Mouse (Mus musculus): ENCODE data around the gene Smoc2. TPM values are rescaled to one million over a fixed set of nuclear protein-coding genes. Genes with fewer than 3 reads are reported as not detected.

Smoc2 gene
- polyA plus RNA-seq, 1 experiment: 24.6 TPM

- H3K36me3 ChIP-seq (ENCODE audit: control insufficient read depth, insufficient read depth, low read length): no peaks in the 10 kb centered on the region
- H3K4me3 ChIP-seq (ENCODE audit: control insufficient read depth, low read depth, low read length): no peak overlapping the region
- TF ChIP-seq POLR2A (IDR thresholded peaks at IDR 0.05; ENCODE audit: control insufficient read depth, low read depth, low read length) (no peak), CTCF (IDR thresholded peaks at IDR 0.05; ENCODE audit: control insufficient read depth, insufficient read depth, insufficient replicate concordance, low read depth, low read length) (no peak)
Measured at GRCm38 (mm10) chr17:14383981-14384380, 104.7 kb downstream of the Smoc2 start.

DNA sequence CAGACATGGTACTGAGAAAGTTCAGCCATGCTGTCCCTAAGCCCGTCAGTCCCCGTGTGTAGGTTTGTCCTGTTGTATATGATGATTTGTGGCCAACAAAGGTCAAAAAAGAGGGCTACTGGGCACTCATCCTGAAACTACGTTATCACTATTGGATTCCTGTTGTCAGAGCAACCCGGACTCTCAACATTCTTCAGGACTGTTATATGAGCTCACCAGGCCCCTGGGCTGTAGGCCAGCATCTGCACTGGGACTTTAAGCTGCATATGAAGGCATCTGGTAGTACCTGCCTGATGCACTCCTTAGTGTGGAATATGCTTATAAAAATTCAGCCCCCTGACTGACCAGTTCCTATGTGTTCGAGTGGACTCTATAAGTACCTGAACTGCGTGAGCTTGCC, 105.7 kb downstream of the Smoc2 start:
- no peaks in the 10 kb centered on the region for H3K36me3 ChIP-seq (ENCODE audit: control insufficient read depth, insufficient read depth, low read length)
- no peaks in the 10 kb centered on the region for H3K4me1 ChIP-seq (ENCODE audit: control insufficient read depth, insufficient read depth, low read length)
- no peak overlapping the region for H3K4me3 ChIP-seq (ENCODE audit: control insufficient read depth, low read depth, low read length)
- no peaks in the 10 kb centered on the region for H3K27me3 ChIP-seq (ENCODE audit: control insufficient read depth, insufficient read depth, low read length)
- no peak for TF ChIP-seq POLR2A (IDR thresholded peaks at IDR 0.05; ENCODE audit: control insufficient read depth, low read depth, low read length)
- no peak for TF ChIP-seq CTCF (IDR thresholded peaks at IDR 0.05; ENCODE audit: control insufficient read depth, insufficient read depth, insufficient replicate concordance, low read depth, low read length)
- H3K27ac ChIP-seq (ENCODE audit: control insufficient read depth, insufficient read depth, low read depth, low read length): no peak overlapping the region

More at GRCm38 (mm10) chr17:14383981-14384380, 104.7 kb downstream of the Smoc2 start:
- no peaks in the 10 kb centered on the region for H3K27me3 ChIP-seq (ENCODE audit: control insufficient read depth, insufficient read depth, low read length)
- H3K27ac ChIP-seq (ENCODE audit: control insufficient read depth, insufficient read depth, low read depth, low read length): no peak overlapping the region
- H3K4me1 ChIP-seq (ENCODE audit: control insufficient read depth, insufficient read depth, low read length): no peaks in the 10 kb centered on the region

GRCm38 (mm10) chr17:14387261-14387660, 108.0 kb downstream of the Smoc2 start:
- Histone ChIP-seq H3K27me3 (ENCODE audit: control insufficient read depth, insufficient read depth, low read length) (no peaks in the 10 kb centered on the region), H3K36me3 (ENCODE audit: control insufficient read depth, insufficient read depth, low read length) (no peaks in the 10 kb centered on the region), H3K4me1 (ENCODE audit: control insufficient read depth, insufficient read depth, low read length) (no peaks in the 10 kb centered on the region), H3K4me3 (ENCODE audit: control insufficient read depth, low read depth, low read length) (no peak overlapping the region), H3K27ac (ENCODE audit: control insufficient read depth, insufficient read depth, low read depth, low read length) (no peak overlapping the region)
- no peak for TF ChIP-seq POLR2A (IDR thresholded peaks at IDR 0.05; ENCODE audit: control insufficient read depth, low read depth, low read length)
- TF ChIP-seq CTCF (IDR thresholded peaks at IDR 0.05; ENCODE audit: control insufficient read depth, insufficient read depth, insufficient replicate concordance, low read depth, low read length): no peak

DNA sequence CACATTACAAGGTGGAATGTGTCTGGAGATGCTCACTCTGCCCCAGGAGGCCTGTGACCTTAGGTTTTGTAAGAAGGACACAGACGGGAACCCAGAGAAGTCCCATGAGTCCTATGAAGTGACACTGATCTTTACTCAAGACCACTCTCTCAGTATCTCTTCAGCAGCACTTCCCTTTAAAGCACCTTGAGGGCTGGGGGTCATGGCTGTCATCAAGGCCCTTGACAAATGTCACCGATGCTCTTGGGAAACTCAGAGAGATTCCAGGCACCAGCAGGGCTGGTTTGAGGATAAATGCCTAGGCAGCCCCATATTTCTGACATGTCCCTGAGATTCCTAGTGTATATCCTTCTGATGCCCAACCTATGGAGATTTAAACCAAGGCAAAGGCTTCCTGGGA, 113.1 kb downstream of the Smoc2 start:
- no peak overlapping the region for H3K27ac ChIP-seq (ENCODE audit: control insufficient read depth, insufficient read depth, low read depth, low read length)
- no peaks in the 10 kb centered on the region for H3K27me3 ChIP-seq (ENCODE audit: control insufficient read depth, insufficient read depth, low read length)
- no peaks in the 10 kb centered on the region for H3K36me3 ChIP-seq (ENCODE audit: control insufficient read depth, insufficient read depth, low read length)
- H3K4me3 ChIP-seq (ENCODE audit: control insufficient read depth, low read depth, low read length): no peak overlapping the region
- no peak for TF ChIP-seq CTCF (IDR thresholded peaks at IDR 0.05; ENCODE audit: control insufficient read depth, insufficient read depth, insufficient replicate concordance, low read depth, low read length)
- no peak for TF ChIP-seq POLR2A (IDR thresholded peaks at IDR 0.05; ENCODE audit: control insufficient read depth, low read depth, low read length)
- no peaks in the 10 kb centered on the region for H3K4me1 ChIP-seq (ENCODE audit: control insufficient read depth, insufficient read depth, low read length)

GRCm38 (mm10) chr17:14394861-14395260, 115.6 kb downstream of the Smoc2 start:
- H3K36me3 ChIP-seq (ENCODE audit: control insufficient read depth, insufficient read depth, low read length): no peaks in the 10 kb centered on the region
- H3K4me3 ChIP-seq (ENCODE audit: control insufficient read depth, low read depth, low read length): no peak overlapping the region
- no peaks in the 10 kb centered on the region for H3K27me3 ChIP-seq (ENCODE audit: control insufficient read depth, insufficient read depth, low read length)
- H3K27ac ChIP-seq (ENCODE audit: control insufficient read depth, insufficient read depth, low read depth, low read length): no peak overlapping the region
- TF ChIP-seq POLR2A (IDR thresholded peaks at IDR 0.05; ENCODE audit: control insufficient read depth, low read depth, low read length): no peak
- TF ChIP-seq CTCF (IDR thresholded peaks at IDR 0.05; ENCODE audit: control insufficient read depth, insufficient read depth, insufficient replicate concordance, low read depth, low read length): no peak
- H3K4me1 ChIP-seq (ENCODE audit: control insufficient read depth, insufficient read depth, low read length): no peaks in the 10 kb centered on the region

- no peaks in the 10 kb centered on the region for H3K36me3 ChIP-seq (ENCODE audit: control insufficient read depth, insufficient read depth, low read length)
- H3K27me3 ChIP-seq (ENCODE audit: control insufficient read depth, insufficient read depth, low read length): no peaks in the 10 kb centered on the region
- peaks cover 5% of the 10 kb centered on the region; the same call in 1 of the 2 replicates for H3K4me1 ChIP-seq (ENCODE audit: control insufficient read depth, insufficient read depth, low read length)
- no peak for TF ChIP-seq POLR2A (IDR thresholded peaks at IDR 0.05; ENCODE audit: control insufficient read depth, low read depth, low read length)
- TF ChIP-seq CTCF (IDR thresholded peaks at IDR 0.05; ENCODE audit: control insufficient read depth, insufficient read depth, insufficient replicate concordance, low read depth, low read length): no peak
- no peak overlapping the region for H3K4me3 ChIP-seq (ENCODE audit: control insufficient read depth, low read depth, low read length)
- no peak overlapping the region for H3K27ac ChIP-seq (ENCODE audit: control insufficient read depth, insufficient read depth, low read depth, low read length)
Measured at GRCm38 (mm10) chr17:14397456-14397855, 118.2 kb downstream of the Smoc2 start.

- no peak overlapping the region for H3K27ac ChIP-seq (ENCODE audit: control insufficient read depth, insufficient read depth, low read depth, low read length)
Measured at GRCm38 (mm10) chr17:14398650-14399424, 119.5 kb downstream of the Smoc2 start.

More at GRCm38 (mm10) chr17:14398650-14399424, 119.5 kb downstream of the Smoc2 start:
- H3K4me1 ChIP-seq (ENCODE audit: control insufficient read depth, insufficient read depth, low read length): peaks cover 5% of the 10 kb centered on the region; the same call in 1 of the 2 replicates
- no peaks in the 10 kb centered on the region for H3K36me3 ChIP-seq (ENCODE audit: control insufficient read depth, insufficient read depth, low read length)
- TF ChIP-seq POLR2A (IDR thresholded peaks at IDR 0.05; ENCODE audit: control insufficient read depth, low read depth, low read length) (no peak), CTCF (IDR thresholded peaks at IDR 0.05; ENCODE audit: control insufficient read depth, insufficient read depth, insufficient replicate concordance, low read depth, low read length) (no peak)
- H3K27me3 ChIP-seq (ENCODE audit: control insufficient read depth, insufficient read depth, low read length): no peaks in the 10 kb centered on the region
- H3K4me3 ChIP-seq (ENCODE audit: control insufficient read depth, low read depth, low read length): peak overlapping the region; percentile 57

Measured in testis, adult 2 months (tissue).